Comparison of ENCODE assay signal across 8 mouse cellular contexts in the genomic region with DNA sequence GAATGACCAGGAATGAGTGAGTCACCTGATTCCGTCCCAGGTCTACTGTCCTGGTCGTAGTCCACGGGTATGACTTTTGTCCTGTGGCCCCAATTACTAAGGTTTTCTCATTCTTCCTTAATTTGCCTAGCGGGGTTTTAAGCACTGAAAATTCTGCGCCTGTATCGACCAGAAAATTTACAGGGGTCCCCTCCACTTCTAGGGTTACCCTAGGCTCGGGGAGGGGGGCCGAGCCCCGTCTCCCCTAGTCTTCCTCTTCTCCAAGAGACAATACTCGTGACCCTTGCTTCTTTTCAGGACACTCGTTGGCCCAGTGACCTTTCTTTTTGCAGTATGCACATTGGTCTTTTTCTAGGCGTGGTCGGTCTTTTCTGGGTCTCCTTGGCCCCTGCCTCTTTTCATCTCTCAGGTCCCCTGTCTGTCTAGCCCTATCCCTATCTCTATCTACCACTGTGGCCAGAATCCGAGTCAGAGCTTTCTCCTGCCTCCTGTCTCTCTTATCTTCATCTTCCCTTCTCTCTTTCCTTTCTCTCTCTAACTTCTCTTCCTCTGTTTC.
DNase-seq lines count a peak whose midpoint lies in the region.
"Had no signal": no experiment of that assay in that cellular context is flagged by ENCODE, and none has a peak within 500 bp of the region (broad histone marks: within the 10 kb centered on the region; RNA-seq: fewer than 3 reads in every experiment).

No protein-coding gene starts in this region.

- H3K4me1 ChIP-seq in limb, embryonic 10.5 days, result no peaks in the 10 kb centered on the region
- H3K4me1 ChIP-seq: heart, embryonic 13.5 days had no signal

- H3K27me3 ChIP-seq in limb, embryonic 10.5 days (ENCODE audit: low read depth, poor library complexity, severe bottlenecking), result peaks cover 41% of the 10 kb centered on the region

- H3K36me3 ChIP-seq in limb, embryonic 10.5 days, result peaks cover 63% of the 10 kb centered on the region

- WGBS in limb, embryonic 10.5 days, result 70% methylated on average over 14 of the region's 14 CpGs

- peaks cover 71% of the 10 kb centered on the region for H3K9me3 ChIP-seq in limb, embryonic 10.5 days (replicated peaks)

- peak; percentile 40 for DNase-seq in kidney, adult 9 months
- no peak for DNase-seq in kidney, adult 11 months
- peak; percentile 3 for DNase-seq in A20 (ENCODE audit: low read depth, low spot score)
- peak; percentile 13 for DNase-seq in CD4-positive helper T cell, adult 2 months (ENCODE audit: low read depth, low spot score)
- peak; percentile 37 for DNase-seq in limb, embryonic 10.5 days (ENCODE audit: low spot score)
- DNase-seq in layer of hippocampus, adult 9-10 months (ENCODE audit: low spot score), result no peak
- no peak for DNase-seq in left cerebral cortex, postnatal 14 days (ENCODE audit: low spot score in 2 of 2)

- H3K27ac ChIP-seq in limb, embryonic 10.5 days, result no peak overlapping the region
- H3K27ac ChIP-seq: heart, embryonic 13.5 days had no signal

- intact Hi-C loops in left cerebral cortex, postnatal 14 days (cut with DNase I), result no loop called here

- H3K4me3 ChIP-seq in limb, embryonic 10.5 days, result no peak overlapping the region
- H3K4me3 ChIP-seq: heart, embryonic 13.5 days had no signal

Comparison
In these comparisons a context has a peak if more than half of its experiments do, and no peak if none do; other contexts are left out.
1. DNase-seq: peak in kidney, adult 9 months (single experiment), A20 (single experiment), CD4-positive helper T cell, adult 2 months (single experiment) and limb, embryonic 10.5 days (single experiment); none in kidney, adult 11 months (single experiment), layer of hippocampus, adult 9-10 months (single experiment) and left cerebral cortex, postnatal 14 days (0 of 2).